Mouse (Mus musculus) stomach, embryonic 14.5 days (tissue): ENCODE data around the gene 0610010F05Rik. TPM values are rescaled to one million over a fixed set of nuclear protein-coding genes. Genes with fewer than 3 reads are reported as not detected.

Source experiments
- ATAC-seq: fragments of 200-750 bp; cut with Nextera tagmentation; 2 replicates; pipeline ENCODE4 v1.8.0; 2017; ENCODE audit warnings: low read depth, moderate TSS enrichment; ENCODE audit not compliant: insufficient number of reproducible peaks, insufficient read depth, low FRiP score
- H3K27ac ChIP-seq: fragments of 300-500 bp; sonication (generic); 2 replicates; pipeline ENCODE4 v1.5.1; 2014; ENCODE audit warnings: mild to moderate bottlenecking, low read length, moderate library complexity, mixed read lengths
- H3K27me3 ChIP-seq: fragments of 300-500 bp; sonication (generic); 2 replicates; pipeline ENCODE4 v1.6.1; 2014; ENCODE audit warnings: low read length, control low read depth, mixed read lengths; ENCODE audit not compliant: control insufficient read depth, insufficient read depth
- H3K36me3 ChIP-seq: fragments of 300-500 bp; sonication (generic); 2 replicates; pipeline ENCODE4 v1.6.1; 2014; ENCODE audit warnings: mild to moderate bottlenecking, control low read depth, low read length, moderate library complexity, mixed read lengths; ENCODE audit not compliant: control insufficient read depth, insufficient read depth
- H3K4me1 ChIP-seq: fragments of 300-500 bp; sonication (generic); 2 replicates; pipeline ENCODE4 v1.6.1; 2014; ENCODE audit warnings: low read length, control low read depth, mixed read lengths; ENCODE audit not compliant: control insufficient read depth, insufficient read depth
- H3K4me2 ChIP-seq: fragments of 300-500 bp; sonication (generic); replicated peaks from 2 replicates; pipeline ENCODE4 v1.6.1; 2014; ENCODE audit warnings: low read depth, low read length, control low read depth
- H3K4me3 ChIP-seq: fragments of 300-500 bp; sonication (generic); 2 replicates; pipeline ENCODE4 v1.5.1; 2014; ENCODE audit warnings: low read depth, low read length, control low read depth
- H3K9ac ChIP-seq: fragments of 300-500 bp; sonication (generic); replicated peaks from 2 replicates; pipeline ENCODE4 v1.6.1; 2014; ENCODE audit warnings: low read depth, mild to moderate bottlenecking, control low read depth, low read length, moderate library complexity, mixed read lengths
- H3K9me3 ChIP-seq: fragments of 300-500 bp; sonication (generic); 2 replicates; pipeline ENCODE4 v1.6.1; 2016; ENCODE audit warnings: low read depth, low read length, control low read depth; ENCODE audit not compliant: control insufficient read depth
- WGBS: fragments of 180-500 bp; shearing (Covaris S2); extraction: QIAGEN DNeasy Blood & Tissue Kit; methylation state at CpG from one replicate; pipeline ENCODE4 v1.1.7; 2014; 5-methylcytosine and 5-hydroxymethylcytosine counted together
- polyA plus RNA-seq: library from polyadenylated mRNA; unstranded; fragments of >200 nt; fragmentation: Nextera tagmentation; extraction: Ambion mirVana; gene quantifications from 2 replicates; pipeline ENCODE4 v1.2.1, GENCODE M21; 2014

The 0610010F05Rik gene
- polyA plus RNA-seq, 1 experiment from 2014 or later: 35.5 TPM

DNA sequence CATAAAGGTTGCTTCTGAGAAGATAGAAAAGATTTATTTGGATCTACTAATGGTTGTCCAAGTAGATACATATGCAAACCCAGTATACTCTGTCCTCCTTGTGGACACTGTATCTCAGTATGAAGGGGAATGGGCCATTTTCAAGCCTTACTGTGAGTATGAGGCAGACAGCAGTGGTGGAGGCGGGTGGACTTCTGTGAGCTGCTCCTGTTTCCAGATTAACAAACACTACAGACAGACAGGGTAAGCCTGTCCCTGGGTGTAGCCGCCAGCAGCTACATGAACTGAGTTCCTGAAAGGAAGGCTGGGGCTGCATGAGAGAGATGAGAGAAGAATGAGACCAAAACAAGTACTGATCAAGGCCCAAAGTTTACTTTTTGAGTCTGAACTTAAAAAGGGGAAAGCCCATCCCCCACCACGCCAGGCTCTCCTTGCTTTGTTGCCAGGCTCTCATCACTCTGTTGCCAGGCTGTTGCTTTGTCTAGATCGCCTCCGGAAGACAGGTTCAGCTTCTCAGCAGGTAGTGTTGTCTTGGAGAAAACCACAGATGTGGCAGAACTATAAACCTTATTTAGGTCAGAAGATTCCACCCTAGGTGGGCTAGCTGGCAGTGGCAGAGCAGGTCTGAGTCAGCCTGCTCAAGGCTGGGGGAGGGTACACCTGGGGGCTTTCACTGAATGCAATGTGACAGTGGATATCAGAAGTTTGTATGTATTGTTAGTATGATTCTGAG is 112.8 kb downstream of the 0610010F05Rik start, which contains the start of gene 1700093K21Rik:
1700093K21Rik (minus strand) TSS at position 683 of the 733 bp plus-strand sequence.
- H3K9me3 ChIP-seq: no peaks in the 10 kb centered on the region
- no peaks in the 10 kb centered on the region for H3K4me1 ChIP-seq
- no peaks in the 10 kb centered on the region for H3K36me3 ChIP-seq
- H3K27me3 ChIP-seq: no peaks in the 10 kb centered on the region
- H3K4me2 ChIP-seq: no peak within 1 kb of the TSS
- no peak within 1 kb of the TSS for H3K9ac ChIP-seq
- ATAC-seq: no peak
- H3K4me3 ChIP-seq: no peak within 1 kb of the TSS
- WGBS: 42% methylated on average over 5 of the region's 5 CpGs
- no peak within 1 kb of the TSS for H3K27ac ChIP-seq

DNA sequence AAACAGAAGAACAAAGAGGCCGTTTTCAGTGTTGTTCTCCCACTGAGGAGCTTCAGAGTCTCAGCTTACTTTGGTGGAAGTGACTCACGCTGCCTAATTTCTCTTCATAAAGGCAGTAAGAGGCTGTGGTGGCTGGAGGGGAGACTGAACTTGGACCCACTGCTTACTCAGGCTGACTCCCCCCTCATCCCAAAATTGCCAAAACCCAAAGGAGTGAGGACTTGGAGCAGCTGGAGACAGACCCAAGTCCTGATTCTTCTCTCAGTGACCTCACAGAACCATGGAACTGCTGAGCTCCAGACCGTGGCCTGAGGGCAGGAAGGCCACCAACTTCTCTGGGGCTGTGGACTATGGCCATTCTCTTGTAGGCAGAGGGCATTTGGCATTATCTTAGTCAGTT is 114.5 kb downstream of the 0610010F05Rik start:
- no peak for ATAC-seq
- H3K9me3 ChIP-seq: no peaks in the 10 kb centered on the region
- WGBS: 87% methylated on average over 3 of the region's 3 CpGs
- no peak overlapping the region for H3K4me2 ChIP-seq
- H3K27me3 ChIP-seq: no peaks in the 10 kb centered on the region
- no peak overlapping the region for H3K27ac ChIP-seq
- H3K9ac ChIP-seq: no peak overlapping the region
- no peaks in the 10 kb centered on the region for H3K4me1 ChIP-seq
- H3K36me3 ChIP-seq: no peaks in the 10 kb centered on the region
- no peak overlapping the region for H3K4me3 ChIP-seq

DNA sequence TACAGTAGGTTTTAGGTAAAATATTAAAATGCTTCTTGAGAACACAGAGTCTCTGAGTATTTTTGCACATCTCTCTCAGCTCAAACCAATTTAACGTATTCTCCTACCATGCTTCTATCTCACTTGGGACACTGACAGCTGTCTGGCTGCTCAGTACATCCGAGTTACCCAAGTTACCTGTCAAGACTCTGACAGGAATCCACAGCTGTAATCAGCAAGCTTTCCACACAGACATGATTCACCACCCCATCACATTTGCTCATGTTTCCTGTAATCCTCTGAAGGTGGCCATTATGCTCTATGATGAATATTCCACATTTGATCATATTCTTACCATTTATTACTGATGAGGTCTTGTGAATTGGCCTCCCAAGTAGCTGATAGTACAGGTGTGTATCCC is 118.1 kb downstream of the 0610010F05Rik start:
- no peaks in the 10 kb centered on the region for H3K9me3 ChIP-seq
- no peak overlapping the region for H3K4me2 ChIP-seq
- H3K4me3 ChIP-seq: no peak overlapping the region
- WGBS: 74% methylated on average over 2 of the region's 2 CpGs
- H3K4me1 ChIP-seq: no peaks in the 10 kb centered on the region
- H3K27me3 ChIP-seq: no peaks in the 10 kb centered on the region
- ATAC-seq: no peak
- no peak overlapping the region for H3K27ac ChIP-seq
- H3K9ac ChIP-seq: no peak overlapping the region
- H3K36me3 ChIP-seq: no peaks in the 10 kb centered on the region

Other genes with a start within 250 kb of the 0610010F05Rik start
- 74.7 and 81.8 TPM in 2 replicates for gene Ahsa2, start 135.6 kb downstream of the 0610010F05Rik start, polyA plus RNA-seq
- gene 1700093K21Rik, start 112.5 kb downstream of the 0610010F05Rik start, polyA plus RNA-seq: not detected in 2 replicates
- gene Pus10, start 32.0 kb upstream of the 0610010F05Rik start, polyA plus RNA-seq: 21.5 and 24.3 TPM in 2 replicates
- 28.8 and 35.2 TPM in 2 replicates for gene Pex13, start 32.3 kb upstream of the 0610010F05Rik start, polyA plus RNA-seq
- 2.1 and 2.2 TPM in 2 replicates for gene Rel, start 137.3 kb upstream of the 0610010F05Rik start, polyA plus RNA-seq